Mouse (Mus musculus) midbrain, postnatal 0 days (tissue): ENCODE measurements around the gene Zfp563. TPM values are rescaled to one million over a fixed set of nuclear protein-coding genes. Genes with fewer than 3 reads are reported as not detected.
A peak's percentile ranks its signal among the peaks of the same experiment; 100 is the strongest.

Source experiments
- ATAC-seq: fragments of 200-750 bp; cut with Nextera tagmentation; 2 replicates; pipeline ENCODE4 v1.8.0; 2017; ENCODE audit warnings: moderate number of reproducible peaks, mild to moderate bottlenecking, moderate TSS enrichment, moderate library complexity; ENCODE audit not compliant: low FRiP score
- DNase-seq: peaks from one replicate; pipeline ENCODE4 v3.0.0-alpha.2; 2015; ENCODE audit warnings: low spot score
- H3K27ac ChIP-seq: fragments of 300-500 bp; sonication (generic); 2 replicates; pipeline ENCODE4 v1.5.1; 2014; ENCODE audit warnings: low read depth, mild to moderate bottlenecking, low read length, mixed read lengths
- H3K27me3 ChIP-seq: fragments of 300-500 bp; sonication (generic); 2 replicates; pipeline ENCODE4 v1.6.1; 2014; ENCODE audit warnings: low read length, control low read depth, mixed read lengths; ENCODE audit not compliant: insufficient read depth
- H3K36me3 ChIP-seq: fragments of 300-500 bp; sonication (generic); 2 replicates; pipeline ENCODE4 v1.6.1; 2014; ENCODE audit warnings: low read length, control low read depth, mixed read lengths; ENCODE audit not compliant: insufficient read depth
- H3K4me1 ChIP-seq: fragments of 300-500 bp; sonication (generic); 2 replicates; pipeline ENCODE4 v1.6.1; 2014; ENCODE audit warnings: mild to moderate bottlenecking, control low read depth, antibody characterized with exemption, low read length, mixed read lengths; ENCODE audit not compliant: insufficient read depth
- H3K4me2 ChIP-seq: fragments of 300-500 bp; sonication (generic); 2 replicates; pipeline ENCODE4 v1.6.1; 2014; ENCODE audit warnings: low read depth, mild to moderate bottlenecking, low read length, mixed read lengths; ENCODE audit not compliant: poor library complexity, severe bottlenecking
- H3K4me3 ChIP-seq: fragments of 300-500 bp; sonication (generic); 2 replicates; pipeline ENCODE4 v1.5.1; 2014; ENCODE audit warnings: low read depth, mild to moderate bottlenecking, low read length, moderate library complexity
- H3K9ac ChIP-seq: fragments of 300-500 bp; sonication (generic); replicated peaks from 2 replicates; pipeline ENCODE4 v1.6.1; 2014; ENCODE audit warnings: mild to moderate bottlenecking, low read length, moderate library complexity, mixed read lengths; ENCODE audit not compliant: poor library complexity, severe bottlenecking
- H3K9me3 ChIP-seq: fragments of 300-500 bp; sonication (generic); 2 replicates; pipeline ENCODE4 v1.6.1; 2016; ENCODE audit warnings: low read length, control low read depth
- CTCF ChIP-seq: IDR thresholded peaks from 2 replicates; pipeline ENCODE4 v1.5.1; 2016; ENCODE audit warnings: antibody characterized with exemption, mild to moderate bottlenecking
- WGBS: fragments of 180-500 bp; shearing (Covaris S2); extraction: QIAGEN DNeasy Blood & Tissue Kit; methylation state at CpG from one replicate; pipeline ENCODE4 v1.1.7; 2014; 5-methylcytosine and 5-hydroxymethylcytosine counted together
- polyA plus RNA-seq: library from polyadenylated mRNA; unstranded; fragments of >200 nt; fragmentation: Nextera tagmentation; extraction: Ambion mirVana; gene quantifications from 2 replicates; pipeline ENCODE4 v1.2.1, GENCODE M21; 2015
- total RNA-seq: library from RNA; depleted of rRNA; stranded (reverse); fragments of >200 nt; gene quantifications from 2 replicates; pipeline ENCODE4 v1.2.3, GENCODE M21; 2014; rRNA removed

The Zfp563 gene
- total RNA-seq, result 21.9 and 26.0 TPM in 2 replicates
- polyA plus RNA-seq, result 11.7 and 13.1 TPM in 2 replicates

DNA sequence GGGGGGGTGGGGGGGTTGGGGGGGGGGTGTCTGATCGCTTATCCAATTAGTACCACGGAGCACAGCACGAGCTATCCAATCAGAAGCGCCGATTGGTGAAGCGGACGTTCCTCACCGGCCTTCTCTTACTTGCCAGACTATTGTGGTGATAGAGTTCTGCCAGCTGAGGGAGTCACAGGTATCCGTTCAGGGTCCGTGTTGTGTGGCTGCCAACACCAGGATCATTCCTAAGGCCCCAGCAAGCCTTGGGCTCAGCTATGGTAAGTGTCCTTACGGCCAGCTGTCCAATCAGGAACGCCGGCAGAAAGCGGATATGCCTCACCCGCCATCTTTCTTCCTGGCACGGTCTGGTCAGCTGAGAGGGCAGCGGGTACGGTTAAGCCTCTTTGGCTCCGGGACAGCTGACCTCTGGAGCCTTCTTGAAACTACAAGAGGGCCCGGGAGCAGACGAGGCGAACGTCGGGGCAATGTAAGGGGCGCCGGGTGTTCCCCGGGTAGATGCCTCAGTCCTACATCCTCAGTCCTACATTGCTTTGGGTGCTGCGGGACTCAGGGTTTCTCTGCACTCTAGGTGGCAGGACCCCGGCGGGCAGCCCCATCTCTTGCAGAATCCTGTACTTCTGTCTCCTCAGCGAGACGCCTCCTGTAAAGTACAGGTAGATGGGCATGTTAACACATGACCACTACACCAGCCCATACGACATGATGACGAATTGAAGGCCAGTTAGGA is at the start of gene Zfp563:
Gene Zfp563 (plus strand): TSS at position 91 of the 730 bp plus-strand sequence.
- Histone ChIP-seq H3K9ac (peak within 1 kb of the TSS; percentile 55), H3K4me1 (peaks cover 4% of the 10 kb centered on the region; the same call in 1 of the 2 replicates), H3K4me2 (peak within 1 kb of the TSS; percentile 73), H3K4me3 (peak within 1 kb of the TSS; percentile 51), H3K27me3 (no peaks in the 10 kb centered on the region), H3K9me3 (no peaks in the 10 kb centered on the region), H3K27ac (peak within 1 kb of the TSS; percentile 84), H3K36me3 (no peaks in the 10 kb centered on the region)
- DNase-seq, result peak; percentile 95
- WGBS, result 4% methylated on average over 34 of the region's 34 CpGs
- peak; percentile 92 for ATAC-seq
- TF ChIP-seq CTCF, result peak; percentile 31; the same call in 1 of the 2 replicates

- Histone ChIP-seq H3K4me3 (no peak overlapping the region), H3K36me3 (no peaks in the 10 kb centered on the region), H3K9ac (no peak overlapping the region), H3K9me3 (no peaks in the 10 kb centered on the region), H3K27ac (no peak overlapping the region), H3K4me2 (no peak overlapping the region), H3K4me1 (no peaks in the 10 kb centered on the region), H3K27me3 (no peaks in the 10 kb centered on the region)
- TF ChIP-seq CTCF, result no peak
- ATAC-seq, result no peak
- WGBS, result 0% methylated on average over 1 of the region's 1 CpGs
- no peak for DNase-seq
Observed at GRCm38 (mm10) chr17:33058791-33059190, 30.3 kb upstream of the Zfp563 start.

DNA sequence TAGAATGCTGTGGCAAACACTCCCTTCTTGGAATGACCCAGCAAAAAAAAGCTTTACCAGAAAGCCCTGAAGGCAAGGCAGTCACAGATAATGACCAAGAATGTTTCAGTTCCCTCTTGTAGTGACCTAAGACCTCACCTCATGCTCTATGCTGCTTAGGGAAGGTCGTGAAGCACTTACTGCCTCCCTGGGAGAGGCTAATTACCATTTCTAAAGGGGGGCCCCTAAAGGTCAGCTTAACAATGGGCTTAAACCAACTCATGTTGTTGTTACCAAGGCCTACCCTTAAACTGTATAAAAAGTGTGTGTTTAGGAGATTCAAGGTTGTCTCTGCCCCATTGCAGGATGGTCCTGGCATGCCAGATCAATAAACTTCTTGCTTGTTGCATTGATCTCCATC is 26.1 kb upstream of the Zfp563 start:
- Histone ChIP-seq H3K4me2 (no peak overlapping the region), H3K9ac (no peak overlapping the region), H3K27me3 (no peaks in the 10 kb centered on the region), H3K4me1 (no peaks in the 10 kb centered on the region), H3K27ac (no peak overlapping the region), H3K36me3 (no peaks in the 10 kb centered on the region), H3K4me3 (no peak overlapping the region), H3K9me3 (no peaks in the 10 kb centered on the region)
- DNase-seq, result no peak
- WGBS, result 0% methylated on average over 1 of the region's 1 CpGs
- ATAC-seq, result no peak
- TF ChIP-seq CTCF, result no peak

DNA sequence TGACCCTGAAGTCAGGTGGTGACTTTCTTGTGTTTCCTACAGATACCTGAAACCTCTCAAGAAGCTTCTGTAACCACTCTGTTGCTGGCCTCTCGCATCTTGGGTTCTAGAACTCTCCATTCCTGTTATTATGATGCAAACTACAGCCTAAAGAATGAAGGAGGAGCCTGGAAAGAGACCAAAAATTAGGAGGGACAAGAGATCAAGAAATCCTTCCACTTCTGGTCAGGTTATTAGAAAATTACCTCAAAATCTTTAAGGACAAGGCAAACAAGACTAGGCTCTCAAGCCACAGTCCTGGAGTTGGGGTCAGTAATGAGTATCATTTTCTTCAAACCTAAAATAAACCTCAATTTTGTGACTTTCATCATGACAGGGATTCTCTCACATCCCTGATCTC is 21.2 kb upstream of the Zfp563 start, which contains the start of gene 4921501E09Rik:
Gene 4921501E09Rik (minus strand): TSS at position 101 of the 400 bp plus-strand sequence.
- H3K4me3 ChIP-seq, result no peak within 1 kb of the TSS
- H3K9me3 ChIP-seq, result no peaks in the 10 kb centered on the region
- no peak within 1 kb of the TSS for H3K27ac ChIP-seq
- WGBS, result 56% methylated on average over 1 of the region's 1 CpGs
- DNase-seq, result no peak
- H3K27me3 ChIP-seq, result no peaks in the 10 kb centered on the region
- no peaks in the 10 kb centered on the region for H3K4me1 ChIP-seq
- H3K4me2 ChIP-seq, result no peak within 1 kb of the TSS
- no peak for TF ChIP-seq CTCF
- H3K9ac ChIP-seq, result no peak within 1 kb of the TSS
- ATAC-seq, result no peak
- H3K36me3 ChIP-seq, result no peaks in the 10 kb centered on the region

DNA sequence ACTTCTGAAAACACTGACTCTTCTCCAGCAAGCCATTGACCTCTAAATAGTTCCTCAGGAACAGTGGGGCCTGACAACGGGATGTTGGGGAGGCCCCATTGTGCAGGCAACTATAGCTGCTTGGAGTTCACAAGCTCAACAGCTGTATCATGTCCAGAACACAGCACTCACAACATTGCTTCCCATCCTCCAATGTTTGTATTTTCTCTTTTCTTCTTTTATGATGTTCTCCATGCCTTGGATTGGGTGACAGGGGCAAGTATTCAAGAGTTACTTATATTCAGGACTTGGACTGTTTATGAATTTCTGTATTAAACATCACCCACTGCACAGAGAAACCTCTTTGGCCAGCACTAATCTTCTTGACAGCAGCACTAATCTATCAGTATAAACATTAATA is 2.5 kb downstream of the Zfp563 start:
- H3K4me1 ChIP-seq, result peaks cover 4% of the 10 kb centered on the region; the same call in 1 of the 2 replicates
- H3K9me3 ChIP-seq, result no peaks in the 10 kb centered on the region
- H3K36me3 ChIP-seq, result no peaks in the 10 kb centered on the region
- peak overlapping the region; percentile 91 for H3K27ac ChIP-seq
- 41% methylated on average over 1 of the region's 1 CpGs for WGBS
- H3K4me3 ChIP-seq, result 0 out of 2 replicates have a peak overlapping the region, but pooled peaks have one; percentile 71
- no peak for ATAC-seq
- peak overlapping the region; percentile 49 for H3K4me2 ChIP-seq
- DNase-seq, result no peak
- no peak overlapping the region for H3K9ac ChIP-seq
- H3K27me3 ChIP-seq, result no peaks in the 10 kb centered on the region
- TF ChIP-seq CTCF, result no peak
